13 mouse cellular contexts compared by ENCODE assay signal in genomic region chr7:144577876-144578275, GRCm38 (mm10). TPM values are rescaled to one million over a fixed set of nuclear protein-coding genes. Genes with fewer than 3 reads are reported as not detected.
A peak's percentile ranks its signal among the peaks of the same experiment; 100 is the strongest.
DNase-seq lines count a peak whose midpoint lies in the region; ATAC-seq and TF ChIP-seq lines count a peak whose summit lies in the region.
"Had no signal": no experiment of that assay in that cellular context is flagged by ENCODE, and none has a peak within 500 bp of the region (broad histone marks: within the 10 kb centered on the region; RNA-seq: fewer than 3 reads in every experiment).

No protein-coding gene starts in this region.

- TF ChIP-seq POLR2A in CH12.LX (IDR thresholded peaks at IDR 0.05; ENCODE audit: low read depth, low read length): no peak

- ATAC-seq in heart, embryonic 15.5 days (replicated peaks; ENCODE audit: insufficient number of reproducible peaks, insufficient read depth, low FRiP score, low read depth): no peak; the same call in 1 of the 2 replicates
- ATAC-seq: hindbrain, embryonic 16.5 days had no signal

- H3K27me3 ChIP-seq in CH12.LX (replicated peaks): peaks cover 10% of the 10 kb centered on the region
- no peaks in the 10 kb centered on the region for H3K27me3 ChIP-seq in heart, embryonic 15.5 days
- H3K27me3 ChIP-seq: liver, embryonic 15.5 days had no signal

- in situ Hi-C loops in CH12.LX (cut with MboI; ENCODE audit: low pct_ligation_motif_present, low pct_unique_long_range_greater_than_20kb, low sequenced_read_pairs): loop anchor here (25.0 kb wide), 1 partner anchor 366 kb away; no protein-coding TSS in a partner anchor

- no peak for TF ChIP-seq RAD21 in CH12.LX (IDR thresholded peaks at IDR 0.05; ENCODE audit: low read depth, low read length)

- no peak overlapping the region for H3K4me2 ChIP-seq in CH12.LX (ENCODE audit: insufficient read depth, low read depth, poor library complexity, severe bottlenecking)
- H3K4me2 ChIP-seq in heart, embryonic 15.5 days: no peak overlapping the region
- H3K4me2 ChIP-seq: liver, embryonic 15.5 days had no signal

- peak; percentile 44 to 72 for DNase-seq in adrenal gland, adult (ENCODE audit: inconsistent age in 2 of 2, low spot score in 1 of 2)
- DNase-seq in adrenal gland, adult 18-20 months (ENCODE audit: low spot score in 2 of 2): no peak
- DNase-seq in layer of hippocampus, adult 2 months (ENCODE audit: low spot score in 2 of 2): peak; percentile 46 to 49
- no peak for DNase-seq in layer of hippocampus, postnatal 25 days (ENCODE audit: extremely low spot score in 1 of 2, low spot score in 1 of 2)
- DNase-seq in CH12.LX (ENCODE audit: extremely low read depth): no peak
- DNase-seq in lung, postnatal 10 days: no peak
- no peak for DNase-seq in kidney, postnatal 36 days
- DNase-seq: cerebellum, adult 11-12 months; gastrocnemius, postnatal 36 days had no signal

- H3K36me3 ChIP-seq in CH12.LX (replicated peaks in 1 of 2; ENCODE audit: control insufficient read depth in 1 of 2, insufficient read depth in 1 of 2, low read length in 1 of 2): peaks cover 7 to 28% of the 10 kb centered on the region in 2 experiments
- peaks cover 8% of the 10 kb centered on the region; the same call in 1 of the 2 replicates for H3K36me3 ChIP-seq in heart, embryonic 15.5 days

- H3K4me1 ChIP-seq in CH12.LX (ENCODE audit: control insufficient read depth in 1 of 2, insufficient read depth in 2 of 2): peaks cover 7 to 12% of the 10 kb centered on the region in 2 experiments; a peak in 2 of 4 replicates
- H3K4me1 ChIP-seq in heart, embryonic 15.5 days (replicated peaks): peaks cover 29% of the 10 kb centered on the region

- H3K4me3 ChIP-seq in layer of hippocampus, adult 2 months: no peak overlapping the region
- H3K4me3 ChIP-seq in CH12.LX (replicated peaks in 1 of 3; ENCODE audit: low read depth in 2 of 3, low read length in 2 of 3, poor library complexity in 1 of 3): no peak overlapping the region
- no peak overlapping the region for H3K4me3 ChIP-seq in heart, embryonic 15.5 days
- H3K4me3 ChIP-seq: erythroblast, embryonic 14.5 days; liver, embryonic 15.5 days had no signal

- no peak for TF ChIP-seq EP300 in CH12.LX (IDR thresholded peaks at IDR 0.05; ENCODE audit: low read length)

- WGBS in heart, embryonic 15.5 days: 53% methylated on average over 5 of the region's 5 CpGs

- dilution Hi-C loops in CH12.LX (cut with MboI; ENCODE audit: extremely low pct_ligation_motif_present, extremely low pct_unique_long_range_greater_than_20kb, low sequenced_read_pairs): no loop called here

- no peaks in the 10 kb centered on the region for H3K9me3 ChIP-seq in CH12.LX (replicated peaks; ENCODE audit: low read length)
- H3K9me3 ChIP-seq in heart, embryonic 15.5 days (replicated peaks): no peaks in the 10 kb centered on the region
- H3K9me3 ChIP-seq: liver, embryonic 15.5 days had no signal

- TF ChIP-seq CTCF in layer of hippocampus, adult 2 months (conservative IDR thresholded peaks at IDR 0.05): no peak
- TF ChIP-seq CTCF in CH12.LX (conservative IDR thresholded peaks at IDR 0.05 in 1 of 2, IDR thresholded peaks at IDR 0.05 in 1 of 2; ENCODE audit: low read depth in 2 of 2, low read length in 2 of 2): no peak

- no peak overlapping the region for H3K9ac ChIP-seq in CH12.LX (ENCODE audit: insufficient read depth, low read depth)
- H3K9ac ChIP-seq in heart, embryonic 15.5 days: no peak overlapping the region
- H3K9ac ChIP-seq: liver, embryonic 15.5 days had no signal

- H3K79me2 ChIP-seq in CH12.LX (replicated peaks; ENCODE audit: control insufficient read depth, extremely low read depth, insufficient read depth, poor library complexity, severe bottlenecking): no peaks in the 10 kb centered on the region

- peak overlapping the region; percentile 69 for H3K27ac ChIP-seq in layer of hippocampus, adult 2 months
- H3K27ac ChIP-seq in CH12.LX (ENCODE audit: insufficient read depth, low read depth): no peak overlapping the region
- H3K27ac ChIP-seq in heart, embryonic 15.5 days: peak overlapping the region; percentile 74
- H3K27ac ChIP-seq: liver, embryonic 15.5 days had no signal

TF ChIP-seq in CH12.LX, 34 proteins besides CTCF, POLR2A, EP300 and RAD21:
- TF ChIP-seq IRF4 (IDR thresholded peaks at IDR 0.05; ENCODE audit: low read depth, low read length) (no peak), ETS1 (conservative IDR thresholded peaks at IDR 0.05; ENCODE audit: low read depth, low read length) (peak; percentile 43; the same call in 1 of the 2 replicates)
TF ChIP-seq in CH12.LX: peak in this region for 1.

RNA-seq across cellular contexts. Expression of gene Fadd, which starts 4.4 kb away (rescaled TPM):
- 1 to 10 TPM; 7.8 to 8.5 TPM for total RNA-seq in adrenal gland, adult 18-20 months (2021)
- 1 to 10 TPM; 1.9 to 2.3 TPM for total RNA-seq in layer of hippocampus, adult 2 months (2021)
- total RNA-seq in layer of hippocampus, postnatal 25 days (2021): 1 to 10 TPM; 2.0 to 2.2 TPM
- 4.5 and 5.5 TPM in 2 replicates for total RNA-seq in CH12.LX (2012; rRNA removed)
- 2.7 and 2.9 TPM in 2 replicates for total RNA-seq in CH12.LX (2014; rRNA removed)
- 7.0 and 7.2 TPM in 2 replicates for polyA plus RNA-seq in CH12.LX (2012; ENCODE audit: insufficient read length, low read depth)
- 11.0 and 13.4 TPM in 2 replicates for polyA plus RNA-seq in heart, embryonic 15.5 days (2015; fragmentation: Nextera tagmentation; extraction: Ambion mirVana)

RNA-seq across cellular contexts. Expression of gene Ppfia1, which starts 24.3 kb away (rescaled TPM):
- 10 to 100 TPM; 40.6 to 56.2 TPM for total RNA-seq in adrenal gland, adult 18-20 months (2021)
- total RNA-seq in layer of hippocampus, adult 2 months (2021): 10 to 100 TPM; 38.2 to 43.0 TPM
- total RNA-seq in layer of hippocampus, postnatal 25 days (2021): 10 to 100 TPM; 29.7 to 41.3 TPM
- total RNA-seq in CH12.LX (2012; rRNA removed) (29.3 and 33.5 TPM in 2 replicates), CH12.LX (2014; rRNA removed) (41.3 and 51.2 TPM in 2 replicates)
- polyA plus RNA-seq in CH12.LX (2012; ENCODE audit: insufficient read length, low read depth): 41.6 and 46.6 TPM in 2 replicates
- 21.8 and 26.3 TPM in 2 replicates for polyA plus RNA-seq in heart, embryonic 15.5 days (2015; fragmentation: Nextera tagmentation; extraction: Ambion mirVana)

Comparison
In these comparisons a context has a peak if more than half of its experiments do, and no peak if none do; other contexts are left out.
1. DNase-seq: peak in adrenal gland, adult (2 of 2) and layer of hippocampus, adult 2 months (2 of 2); none in adrenal gland, adult 18-20 months (0 of 2), layer of hippocampus, postnatal 25 days (0 of 2), CH12.LX (single experiment), lung, postnatal 10 days (single experiment) and kidney, postnatal 36 days (0 of 2).